Mouse (Mus musculus) kidney, adult 2 months (tissue): Measurements from ENCODE around the gene Plpp3.

Source experiments
- CTCF ChIP-seq: fragments of 200-500 bp; conservative IDR thresholded peaks from 2 replicates; pipeline ENCODE4 v1.5.1; 2011; ENCODE audit warnings: low read depth, mild to moderate bottlenecking, control low read depth, low read length, moderate library complexity, mixed read lengths; ENCODE audit not compliant: insufficient read depth, insufficient read length
- POLR2A ChIP-seq: fragments of 200-500 bp; IDR thresholded peaks from one replicate; pipeline ENCODE4 v1.6.1; 2011; ENCODE audit warnings: low read depth, low read length, control low read depth

- TF ChIP-seq CTCF (no peak), POLR2A (no peak)
Measured at GRCm38 (mm10) chr4:105254365-105254764, 97.2 kb downstream of the Plpp3 start.
